Mouse (Mus musculus): ENCODE measurements at regions not wholly inside any gene's neighbourhood (a gene's known extent, or its start where the extent isn't known, plus 50 kb on each side); places are given as distances from the start of the nearest gene placed in this dataset.

DNA sequence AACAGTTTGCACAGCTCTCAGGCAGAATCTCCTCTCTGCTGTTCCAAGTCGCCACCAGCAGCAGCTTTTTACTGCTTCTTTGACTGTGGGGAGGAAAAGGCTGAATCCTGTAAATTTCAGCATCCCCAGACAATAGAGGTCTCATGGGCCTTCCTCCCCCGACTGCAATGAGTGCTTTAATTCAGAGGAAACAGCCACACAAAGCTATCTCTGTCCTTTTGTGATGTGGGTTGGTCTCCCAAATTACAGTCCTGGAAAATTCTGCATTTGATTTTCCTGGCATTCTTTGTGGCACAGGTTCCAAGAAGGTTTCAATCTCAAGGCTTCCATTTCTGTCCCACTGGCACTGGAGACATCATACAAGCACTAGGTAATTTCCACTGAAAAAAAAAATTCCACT, 152.6 kb upstream of the Nmur2 start:
- no peak for DNase-seq (ENCODE audit: low spot score in 2 of 2)
- intact Hi-C loops (cut with DNase I): no loop called here

- no peak for DNase-seq (ENCODE audit: low spot score in 2 of 2)
- intact Hi-C loops (cut with DNase I): no loop called here
Measured at GRCm38 (mm10) chr11:56173895-56174294, 133.1 kb upstream of the Nmur2 start.

DNA sequence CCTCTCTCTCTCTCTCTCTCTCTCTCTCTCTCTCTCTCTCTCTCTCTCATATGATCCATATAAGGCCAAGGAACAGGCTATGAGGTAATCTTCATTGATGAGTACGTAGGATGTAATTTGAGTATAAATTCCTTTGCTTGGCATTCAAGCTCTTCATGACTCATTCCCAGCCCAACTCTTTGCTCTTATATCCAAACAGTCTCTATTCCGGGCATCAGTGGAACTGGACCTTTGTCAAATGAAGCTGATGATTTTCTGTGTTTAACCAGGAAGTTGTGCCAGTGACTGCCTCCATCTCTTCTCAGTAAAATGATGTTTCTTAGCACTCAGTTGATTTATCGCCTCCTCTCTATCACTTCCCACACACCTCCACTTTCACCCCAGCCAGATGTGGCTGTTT, 132.4 kb upstream of the Nmur2 start:
- intact Hi-C loops (cut with DNase I): no loop called here
- DNase-seq (ENCODE audit: low spot score in 2 of 2): peak; percentile 13 to 17

- peak; percentile 44 to 51 for DNase-seq (ENCODE audit: low spot score in 2 of 2)
- intact Hi-C loops (cut with DNase I): loop anchor here (5.0 kb wide), 1 partner anchor 843 kb away; the partner anchor contains the start of gene Gria1
Measured at GRCm38 (mm10) chr11:56169576-56169975, 128.8 kb upstream of the Nmur2 start.

DNA sequence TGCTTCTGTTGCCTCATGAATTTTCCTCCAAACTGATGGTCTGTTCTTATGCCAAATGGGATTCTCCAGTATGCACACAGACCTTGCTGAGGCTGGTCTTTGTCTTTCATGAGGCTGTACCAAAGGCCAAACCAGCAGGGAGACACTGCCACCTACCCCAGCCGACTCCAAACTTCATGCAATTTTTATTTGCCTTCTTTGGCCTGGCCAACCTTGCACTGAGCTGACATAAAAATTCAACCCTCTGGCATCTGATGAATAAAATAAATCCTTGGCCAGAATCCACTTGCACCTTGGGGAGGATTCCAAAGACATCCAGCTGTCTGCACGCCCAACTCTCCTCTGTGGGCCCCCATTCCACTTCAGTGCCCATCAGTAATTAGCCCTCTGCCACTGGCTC, 126.0 kb upstream of the Nmur2 start:
- no peak for DNase-seq (ENCODE audit: low spot score in 2 of 2)
- intact Hi-C loops (cut with DNase I): loop anchor here (5.0 kb wide), 1 partner anchor 845 kb away; the partner anchor contains the start of gene Gria1

DNA sequence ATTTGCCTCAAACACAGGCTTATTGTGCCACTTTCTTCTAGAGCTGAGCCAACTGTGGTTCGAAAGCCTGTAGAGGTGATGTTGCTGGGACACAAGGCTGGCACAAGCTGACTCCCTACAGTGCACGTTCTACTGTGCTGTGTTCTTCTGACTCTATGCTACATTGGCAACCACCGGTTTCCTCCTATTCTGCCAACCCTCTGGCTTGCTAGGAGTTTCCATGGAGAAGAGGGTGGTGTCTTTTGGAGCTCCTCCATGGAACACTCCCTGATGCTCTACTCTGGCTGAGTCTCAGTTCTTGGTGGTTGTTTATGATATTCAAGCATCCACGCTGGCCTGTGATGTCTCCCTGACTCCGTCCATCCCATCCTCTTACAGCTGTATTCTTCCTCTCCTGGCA, 124.9 kb upstream of the Nmur2 start:
- intact Hi-C loops (cut with DNase I): loop anchor here (5.0 kb wide), 1 partner anchor 847 kb away; the partner anchor contains the start of gene Gria1
- peak; percentile 29 to 76 for DNase-seq (ENCODE audit: low spot score in 2 of 2)

- intact Hi-C loops (cut with DNase I): no loop called here
- no peak for DNase-seq (ENCODE audit: low spot score in 2 of 2)
Measured at GRCm38 (mm10) chr11:56160286-56160685, 119.5 kb upstream of the Nmur2 start.

DNA sequence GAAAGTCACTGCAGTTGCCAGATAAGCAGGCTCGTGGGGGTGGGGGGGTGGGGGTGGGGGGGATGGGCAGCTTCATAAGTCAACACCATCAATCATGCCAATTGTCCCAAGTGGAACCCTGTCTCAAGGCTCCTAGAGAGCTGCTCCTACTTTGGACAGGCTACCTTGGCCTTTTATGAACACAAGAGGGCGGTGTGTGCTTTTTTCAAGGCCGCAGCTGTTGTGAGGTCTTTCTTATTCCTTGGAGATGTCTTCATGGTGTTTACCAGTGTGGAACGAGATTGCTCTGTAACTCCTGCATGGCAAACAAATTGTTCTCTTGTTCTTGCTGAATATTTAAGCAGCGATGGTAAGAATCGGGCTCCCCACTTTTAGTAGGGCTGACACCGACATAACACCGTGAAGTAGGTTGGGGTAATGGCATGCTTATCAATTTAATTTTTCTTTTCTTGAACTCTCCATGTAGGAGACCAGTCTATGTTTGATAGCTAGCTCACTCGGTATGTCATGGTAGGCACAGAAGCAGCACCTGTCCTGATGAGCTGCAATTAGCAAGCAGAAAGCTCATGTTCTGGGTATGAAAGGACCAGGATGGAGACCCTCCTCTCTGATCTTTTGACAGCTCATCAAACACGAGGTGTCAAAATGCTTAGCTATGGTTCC, 118.7 kb upstream of the Nmur2 start:
- intact Hi-C loops (cut with DNase I): no loop called here

GRCm38 (mm10) chr11:56150825-56151342, 110.1 kb upstream of the Nmur2 start:
- intact Hi-C loops (cut with DNase I): no loop called here
- no peak for DNase-seq (ENCODE audit: low spot score in 2 of 2)

More for the DNA sequence above, 118.7 kb upstream of the Nmur2 start:
- peak; percentile 73 to 74 for DNase-seq (ENCODE audit: low spot score in 2 of 2)

GRCm38 (mm10) chr11:56149752-56150151, 108.9 kb upstream of the Nmur2 start:
- no peak for DNase-seq (ENCODE audit: low spot score in 2 of 2)
- intact Hi-C loops (cut with DNase I): loop anchor here (5.0 kb wide), 1 partner anchor 1318 kb away; no protein-coding TSS in a partner anchor

DNA sequence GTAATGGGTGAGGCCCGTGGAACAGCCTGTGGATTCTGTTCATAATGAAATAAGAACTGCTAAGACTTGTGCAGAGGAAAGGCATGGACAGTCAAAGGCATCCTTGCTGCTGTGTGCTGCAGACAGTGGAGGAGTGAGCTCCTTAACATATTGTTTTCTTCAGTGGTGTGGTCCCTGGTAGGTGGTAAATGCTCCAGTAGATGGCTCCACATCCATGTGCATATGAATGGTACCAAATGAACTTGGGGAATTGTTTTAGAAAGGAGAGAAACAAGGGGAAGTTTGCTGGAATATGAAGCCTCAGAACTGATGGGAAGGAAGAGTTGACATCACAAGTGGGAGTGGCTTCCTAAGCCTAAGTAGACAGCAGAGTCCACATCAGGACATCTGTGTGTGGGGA, 108.1 kb upstream of the Nmur2 start:
- intact Hi-C loops (cut with DNase I): loop anchor here (5.0 kb wide), 1 partner anchor 1318 kb away; no protein-coding TSS in a partner anchor
- DNase-seq (ENCODE audit: low spot score in 2 of 2): peak; percentile 45 to 55

GRCm38 (mm10) chr11:56146708-56147107, 105.9 kb upstream of the Nmur2 start:
- intact Hi-C loops (cut with DNase I): loop anchor here (5.0 kb wide), 1 partner anchor 1321 kb away; no protein-coding TSS in a partner anchor
- DNase-seq (ENCODE audit: low spot score in 2 of 2): peak in 1 of 2 experiments; percentile 22

DNA sequence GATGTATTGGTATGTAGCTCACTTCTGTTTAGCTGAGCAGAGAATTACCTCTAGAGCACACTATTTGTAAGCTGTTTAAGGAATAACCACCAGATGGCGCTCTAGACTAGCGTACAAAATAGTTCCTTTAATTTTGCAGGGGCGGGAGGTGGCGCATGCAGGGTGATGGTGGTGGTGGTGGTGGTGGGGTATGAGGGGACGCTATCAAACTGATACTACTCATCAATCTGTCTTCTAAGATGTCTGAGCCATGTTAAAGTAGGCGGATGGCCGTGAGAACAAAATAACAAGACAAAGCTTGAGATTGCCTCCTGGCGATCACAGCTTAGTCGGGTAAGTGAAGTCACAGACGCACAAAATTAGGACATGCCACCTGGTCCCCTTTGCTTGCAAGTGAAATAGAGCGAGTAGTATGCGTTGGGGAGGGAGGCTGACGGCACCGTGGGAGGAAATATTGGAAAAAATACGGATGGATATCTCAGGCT, 90.6 kb upstream of the Nmur2 start:
- intact Hi-C loops (cut with DNase I): loop anchor here (2.0 kb wide), 2 partner anchors 1179 to 1335 kb away; no protein-coding TSS in a partner anchor
- DNase-seq (ENCODE audit: low spot score in 2 of 2): peak; percentile 64 to 78

DNA sequence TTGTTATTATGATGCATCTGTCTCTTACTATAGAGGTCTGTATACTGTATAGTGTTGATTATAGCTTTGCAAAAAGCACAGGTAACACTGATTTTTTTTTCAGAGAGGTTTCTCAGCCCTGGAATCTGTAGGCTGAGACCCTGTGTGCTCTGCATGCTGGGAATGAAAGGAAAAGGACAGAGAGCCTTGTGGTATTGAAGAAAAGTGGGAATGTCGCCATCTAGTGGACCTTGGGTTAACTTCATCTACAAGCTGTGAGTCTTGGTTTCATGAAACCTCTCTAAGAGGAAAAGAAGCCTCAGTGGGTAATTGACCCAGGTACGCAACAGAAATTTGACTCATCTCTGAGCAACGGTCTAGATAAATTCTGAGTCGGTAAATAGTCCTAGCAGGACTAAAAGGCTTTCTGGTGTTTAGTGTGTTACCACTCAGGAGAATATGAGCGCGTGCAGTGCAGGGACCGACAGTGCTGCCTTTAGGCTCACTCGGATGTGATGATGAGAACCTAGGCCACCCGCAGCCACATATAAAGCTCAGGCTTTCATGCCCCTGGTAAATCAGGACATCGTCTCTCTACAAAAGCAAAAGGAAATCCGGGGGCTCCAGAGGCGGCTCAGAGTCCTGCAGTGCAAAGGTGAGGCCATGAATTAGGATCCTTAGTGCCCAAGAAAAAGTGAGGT, 75.9 kb upstream of the Nmur2 start:
- intact Hi-C loops (cut with DNase I): no loop called here
- DNase-seq (ENCODE audit: low spot score in 2 of 2): peak; percentile 55 to 77

GRCm38 (mm10) chr11:56107929-56108328, 67.1 kb upstream of the Nmur2 start:
- peak; percentile 56 to 77 for DNase-seq (ENCODE audit: low spot score in 2 of 2)
- intact Hi-C loops (cut with DNase I): loop anchor here (1.0 to 2.0 kb wide), 2 partner anchors 95 to 589 kb away; no protein-coding TSS in a partner anchor

GRCm38 (mm10) chr11:56105632-56106031, 64.8 kb upstream of the Nmur2 start:
- intact Hi-C loops (cut with DNase I): no loop called here
- peak; percentile 79 to 86 for DNase-seq (ENCODE audit: low spot score in 2 of 2)

DNA sequence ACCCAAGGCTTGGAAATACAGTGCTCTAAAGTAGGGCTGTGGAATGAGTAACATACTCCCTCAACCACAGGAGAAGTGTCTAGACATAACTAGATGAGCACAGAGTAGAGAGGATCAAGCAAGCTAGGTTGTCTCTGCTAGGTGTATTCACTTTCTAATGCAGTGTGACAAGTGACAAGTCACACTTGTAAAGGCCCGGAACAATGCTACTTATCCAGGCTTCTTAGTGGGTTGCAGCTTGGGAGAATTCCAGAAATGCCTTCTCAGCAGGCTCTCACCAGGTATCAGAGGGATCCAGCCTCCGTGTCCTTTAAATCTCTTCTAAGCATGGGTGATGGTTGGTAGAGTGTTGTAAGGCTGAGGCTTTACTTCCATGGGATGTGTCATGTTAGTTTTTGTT, 52.1 kb upstream of the Nmur2 start:
- no peak for DNase-seq (ENCODE audit: low spot score in 2 of 2)
- intact Hi-C loops (cut with DNase I): no loop called here
